Mouse (Mus musculus) kidney, embryonic 16.5 days (tissue): ENCODE results near the gene Camkk2. TPM values are rescaled to one million over a fixed set of nuclear protein-coding genes. Genes with fewer than 3 reads are reported as not detected.

Experiments
- ATAC-seq: fragments of 200-750 bp; cut with Nextera tagmentation; 2 replicates; pipeline ENCODE4 v1.8.0; 2017; ENCODE audit warnings: moderate TSS enrichment; ENCODE audit not compliant: low FRiP score, low TSS enrichment
- H3K27ac ChIP-seq: fragments of 300-500 bp; sonication (generic); 2 replicates; pipeline ENCODE4 v1.5.1; 2014; ENCODE audit warnings: low read length
- H3K27me3 ChIP-seq: fragments of 300-500 bp; sonication (generic); 2 replicates; pipeline ENCODE4 v1.6.1; 2014; ENCODE audit warnings: low read length, control low read depth, mixed read lengths; ENCODE audit not compliant: insufficient read depth
- H3K36me3 ChIP-seq: fragments of 300-500 bp; sonication (generic); 2 replicates; pipeline ENCODE4 v1.6.1; 2014; ENCODE audit warnings: low read length, control low read depth, mixed read lengths; ENCODE audit not compliant: insufficient read depth
- H3K4me1 ChIP-seq: fragments of 300-500 bp; sonication (generic); 2 replicates; pipeline ENCODE4 v1.6.1; 2014; ENCODE audit warnings: low read length, control low read depth, mixed read lengths; ENCODE audit not compliant: insufficient read depth
- H3K4me2 ChIP-seq: fragments of 300-500 bp; sonication (generic); replicated peaks from 2 replicates; pipeline ENCODE4 v1.6.1; 2014; ENCODE audit warnings: low read depth, low read length
- H3K4me3 ChIP-seq: fragments of 300-500 bp; sonication (generic); 2 replicates; pipeline ENCODE4 v1.5.1; 2014; ENCODE audit warnings: mild to moderate bottlenecking, low read length
- H3K9ac ChIP-seq: fragments of 300-500 bp; sonication (generic); replicated peaks from 2 replicates; pipeline ENCODE4 v1.6.1; 2014; ENCODE audit warnings: low read length
- H3K9me3 ChIP-seq: fragments of 300-500 bp; sonication (generic); 2 replicates; pipeline ENCODE4 v1.6.1; 2016; ENCODE audit warnings: low read length, control low read depth
- WGBS: fragments of 180-500 bp; shearing (Covaris S2); extraction: QIAGEN DNeasy Blood & Tissue Kit; methylation state at CpG from one replicate; pipeline ENCODE4 v1.1.7; 2014; 5-methylcytosine and 5-hydroxymethylcytosine counted together
- microRNA-seq: library from miRNA; unstranded; fragments of <30 nt; microRNA quantifications from one replicate; pipeline ENCODE4, GENCODE M21; 2016
- polyA plus RNA-seq: library from polyadenylated mRNA; unstranded; fragments of >200 nt; fragmentation: Nextera tagmentation; extraction: Ambion mirVana; gene quantifications from 2 replicates; pipeline ENCODE4 v1.2.1, GENCODE M21; 2015

Camkk2 gene
- polyA plus RNA-seq, 1 experiment from 2014 or later: 35.6 TPM

DNA sequence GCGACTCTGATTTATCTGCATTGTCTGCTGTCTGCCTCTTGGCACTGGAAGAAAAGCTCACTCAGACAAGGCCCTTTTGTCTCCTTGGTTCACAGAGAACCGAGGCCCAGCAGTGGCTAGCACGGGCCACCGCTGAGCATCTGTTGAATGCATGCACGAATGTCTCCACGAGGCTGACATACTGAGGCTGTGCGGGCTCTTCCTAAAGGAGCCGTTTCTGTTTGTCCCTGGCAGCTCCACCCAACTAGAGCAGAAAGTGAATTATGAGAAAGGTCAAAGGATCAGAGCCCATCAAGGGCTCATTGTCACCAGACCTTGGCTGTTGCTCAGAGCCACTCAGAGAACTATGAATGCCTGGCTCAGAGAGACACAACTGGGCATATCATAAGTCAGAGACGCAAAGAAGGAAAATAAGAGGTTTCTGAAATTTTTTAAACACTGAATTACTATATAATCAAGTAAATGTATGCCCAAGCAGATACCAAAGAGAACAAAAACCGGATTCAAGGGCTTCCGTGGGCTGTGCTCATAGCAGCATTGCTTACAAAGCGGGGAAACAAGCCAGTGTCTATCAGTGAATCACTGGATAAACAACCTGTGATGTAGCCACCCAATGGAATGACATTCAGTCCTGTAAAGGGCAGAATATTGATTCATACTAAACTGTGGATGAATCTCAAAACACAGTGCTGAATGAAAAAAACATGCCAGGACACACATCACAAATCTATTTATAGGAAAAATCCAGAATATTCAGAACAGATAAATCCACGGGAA is 85.6 kb downstream of the Camkk2 start:
- ATAC-seq: no peak
- Histone ChIP-seq H3K4me3 (no peak overlapping the region), H3K4me2 (no peak overlapping the region), H3K4me1 (peaks cover 5% of the 10 kb centered on the region; the same call in 1 of the 2 replicates), H3K27me3 (no peaks in the 10 kb centered on the region), H3K9ac (no peak overlapping the region), H3K27ac (no peak overlapping the region), H3K36me3 (no peaks in the 10 kb centered on the region), H3K9me3 (no peaks in the 10 kb centered on the region)
- 34% methylated on average over 13 of the region's 13 CpGs for WGBS

DNA sequence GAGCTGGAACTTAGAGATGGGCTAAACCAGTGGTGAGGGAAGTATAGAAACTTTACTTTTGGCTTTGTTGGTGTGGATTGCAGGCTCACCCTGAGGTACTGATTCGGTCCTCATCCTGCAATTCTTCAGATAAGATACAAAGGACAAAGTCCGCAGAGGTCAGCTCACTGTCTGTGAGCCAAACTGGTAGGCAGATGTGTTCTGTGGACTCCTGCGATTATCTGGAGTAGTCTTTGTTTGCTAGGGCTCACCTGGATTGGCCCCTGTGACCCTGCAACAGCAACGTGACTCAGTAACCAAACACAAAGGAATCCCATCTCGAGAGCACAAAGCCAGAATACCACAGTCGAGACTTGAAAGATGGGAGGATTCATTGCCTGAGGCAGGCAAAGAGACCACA is 88.7 kb downstream of the Camkk2 start:
- WGBS: 76% methylated on average over 6 of the region's 6 CpGs
- no peaks in the 10 kb centered on the region for H3K27me3 ChIP-seq
- H3K4me2 ChIP-seq: no peak overlapping the region

DNA sequence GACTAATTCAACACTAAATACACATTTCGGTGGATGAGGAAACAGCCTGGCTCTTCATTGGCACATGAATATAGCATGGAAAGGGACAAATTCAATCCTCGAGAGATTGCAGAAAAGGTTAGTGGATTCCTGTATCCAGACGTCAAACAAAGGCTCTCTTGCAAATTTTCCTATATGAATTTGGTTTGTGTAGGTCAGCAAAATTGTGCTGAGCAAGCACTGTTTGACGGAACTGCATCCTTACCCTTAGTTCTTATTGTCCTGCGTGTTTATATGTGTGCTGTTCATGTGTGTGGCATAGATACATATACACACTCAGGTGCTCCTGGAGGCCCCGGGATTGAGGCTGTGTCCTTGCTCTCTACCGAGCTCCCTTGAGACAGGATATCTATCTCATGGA is 90.1 kb downstream of the Camkk2 start:
- Histone ChIP-seq H3K27ac (no peak overlapping the region), H3K4me2 (no peak overlapping the region), H3K9ac (no peak overlapping the region), H3K4me1 (no peaks in the 10 kb centered on the region), H3K27me3 (no peaks in the 10 kb centered on the region), H3K4me3 (no peak overlapping the region), H3K36me3 (no peaks in the 10 kb centered on the region), H3K9me3 (no peaks in the 10 kb centered on the region)
- no peak for ATAC-seq
- 93% methylated on average over 7 of the region's 7 CpGs for WGBS

More for the DNA sequence above, 88.7 kb downstream of the Camkk2 start:
- Histone ChIP-seq H3K9ac (no peak overlapping the region), H3K4me3 (no peak overlapping the region), H3K36me3 (no peaks in the 10 kb centered on the region), H3K9me3 (no peaks in the 10 kb centered on the region), H3K4me1 (no peaks in the 10 kb centered on the region), H3K27ac (no peak overlapping the region)
- no peak for ATAC-seq

DNA sequence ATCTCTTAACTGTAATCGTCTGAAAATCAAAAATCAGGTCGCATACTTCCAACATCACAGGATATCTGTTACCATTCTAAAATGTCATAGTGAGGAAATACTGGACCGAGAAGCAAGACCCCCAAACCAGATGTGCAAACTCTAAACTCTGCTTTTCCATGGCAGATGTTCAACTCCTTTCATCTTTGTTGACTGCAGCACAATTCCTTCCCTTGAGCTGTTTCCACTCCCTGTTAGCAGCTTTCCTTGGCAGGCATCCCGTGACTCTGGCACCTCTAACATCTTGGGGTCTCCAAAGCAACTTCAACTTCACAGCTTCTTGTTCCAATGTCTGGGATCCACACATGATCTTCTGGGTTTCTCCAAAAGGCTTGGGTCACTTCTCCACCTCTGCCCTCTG is 91.8 kb downstream of the Camkk2 start:
- Histone ChIP-seq H3K4me3 (no peak overlapping the region), H3K27me3 (no peaks in the 10 kb centered on the region), H3K9me3 (no peaks in the 10 kb centered on the region), H3K27ac (no peak overlapping the region), H3K9ac (no peak overlapping the region), H3K4me1 (no peaks in the 10 kb centered on the region), H3K4me2 (no peak overlapping the region), H3K36me3 (no peaks in the 10 kb centered on the region)
- WGBS: 80% methylated on average over 4 of the region's 4 CpGs
- no peak for ATAC-seq

DNA sequence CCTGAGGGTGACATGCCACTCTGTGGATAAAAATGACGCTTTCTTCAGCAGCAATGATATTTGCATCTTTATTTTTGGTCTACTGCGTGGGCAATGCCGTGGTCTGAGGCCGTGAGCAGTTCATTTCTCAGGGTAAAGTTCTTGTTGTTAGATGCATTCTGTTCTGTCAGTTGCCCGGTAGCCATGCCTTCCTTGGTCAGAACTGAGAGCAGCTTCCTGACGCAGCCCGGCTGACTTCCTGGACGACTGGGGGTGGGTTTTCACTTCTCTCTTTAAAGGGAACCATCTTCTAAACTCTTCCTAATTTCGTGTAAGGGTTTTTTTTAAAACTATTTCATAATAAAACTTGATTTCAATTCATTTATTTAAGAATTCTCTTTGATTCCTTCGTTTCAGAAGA is 95.3 kb downstream of the Camkk2 start:
- H3K27ac ChIP-seq: no peak overlapping the region
- no peaks in the 10 kb centered on the region for H3K36me3 ChIP-seq
- no peak for ATAC-seq
- H3K4me2 ChIP-seq: no peak overlapping the region
- H3K9me3 ChIP-seq: no peaks in the 10 kb centered on the region
- no peak overlapping the region for H3K4me3 ChIP-seq
- 73% methylated on average over 10 of the region's 10 CpGs for WGBS
- H3K4me1 ChIP-seq: no peaks in the 10 kb centered on the region
- no peak overlapping the region for H3K9ac ChIP-seq
- no peaks in the 10 kb centered on the region for H3K27me3 ChIP-seq

DNA sequence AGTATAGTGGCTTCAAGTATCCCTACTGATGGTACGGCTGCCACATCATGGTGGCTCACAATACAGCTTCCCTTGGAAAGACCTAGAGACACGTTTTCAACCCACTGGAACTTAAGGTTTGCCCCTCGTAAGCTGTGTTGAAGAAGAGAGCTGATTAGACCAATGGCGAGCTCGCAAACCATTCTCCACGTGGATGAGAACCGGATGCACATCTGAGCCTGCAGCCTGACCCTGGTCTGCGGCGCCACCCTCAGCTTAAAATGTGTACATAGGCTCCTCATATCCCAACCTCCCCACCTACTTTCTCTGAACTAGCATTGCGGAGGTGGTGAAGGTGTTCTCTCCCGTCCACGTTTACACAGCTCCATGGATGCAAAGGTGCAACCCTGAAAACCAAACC is 97.9 kb downstream of the Camkk2 start:
- ATAC-seq: no peak
- Histone ChIP-seq H3K4me2 (no peak overlapping the region), H3K9me3 (no peaks in the 10 kb centered on the region), H3K27ac (no peak overlapping the region), H3K4me1 (no peaks in the 10 kb centered on the region), H3K27me3 (no peaks in the 10 kb centered on the region), H3K36me3 (no peaks in the 10 kb centered on the region), H3K9ac (no peak overlapping the region), H3K4me3 (no peak overlapping the region)
- WGBS: 83% methylated on average over 12 of the region's 12 CpGs

Small RNAs within 50 kb of the gene (microRNA-seq; reads per million reads assigned to microRNA genes)
- not detected for gene Mir8115

Other genes with a start within 250 kb of the Camkk2 start
- 33.3 and 39.6 TPM in 2 replicates for gene Ift81, start 164.9 kb downstream of the Camkk2 start, polyA plus RNA-seq
- 1.3 and 1.5 TPM in 2 replicates for gene P2rx7, start 135.5 kb downstream of the Camkk2 start, polyA plus RNA-seq
- 25.0 and 26.1 TPM in 2 replicates for gene P2rx4, start 71.9 kb downstream of the Camkk2 start, polyA plus RNA-seq
- gene Anapc5, start 41.9 kb upstream of the Camkk2 start, polyA plus RNA-seq: 441 and 462 TPM in 2 replicates
- 42.3 and 42.7 TPM in 2 replicates for gene Rnf34, start 70.6 kb upstream of the Camkk2 start, polyA plus RNA-seq
- 92.2 and 95.6 TPM in 2 replicates for gene Kdm2b, start 210.4 kb upstream of the Camkk2 start, polyA plus RNA-seq
- 17.5 and 22.1 TPM in 2 replicates for gene Orai1, start 235.7 kb upstream of the Camkk2 start, polyA plus RNA-seq